Mouse (Mus musculus): ENCODE measurements around the gene S100a7a. TPM values are rescaled to one million over a fixed set of nuclear protein-coding genes. Genes with fewer than 3 reads are reported as not detected.
A peak's percentile ranks its signal among the peaks of the same experiment; 100 is the strongest.

S100a7a gene
- polyA plus RNA-seq, 1 experiment: 0.14 TPM

DNA sequence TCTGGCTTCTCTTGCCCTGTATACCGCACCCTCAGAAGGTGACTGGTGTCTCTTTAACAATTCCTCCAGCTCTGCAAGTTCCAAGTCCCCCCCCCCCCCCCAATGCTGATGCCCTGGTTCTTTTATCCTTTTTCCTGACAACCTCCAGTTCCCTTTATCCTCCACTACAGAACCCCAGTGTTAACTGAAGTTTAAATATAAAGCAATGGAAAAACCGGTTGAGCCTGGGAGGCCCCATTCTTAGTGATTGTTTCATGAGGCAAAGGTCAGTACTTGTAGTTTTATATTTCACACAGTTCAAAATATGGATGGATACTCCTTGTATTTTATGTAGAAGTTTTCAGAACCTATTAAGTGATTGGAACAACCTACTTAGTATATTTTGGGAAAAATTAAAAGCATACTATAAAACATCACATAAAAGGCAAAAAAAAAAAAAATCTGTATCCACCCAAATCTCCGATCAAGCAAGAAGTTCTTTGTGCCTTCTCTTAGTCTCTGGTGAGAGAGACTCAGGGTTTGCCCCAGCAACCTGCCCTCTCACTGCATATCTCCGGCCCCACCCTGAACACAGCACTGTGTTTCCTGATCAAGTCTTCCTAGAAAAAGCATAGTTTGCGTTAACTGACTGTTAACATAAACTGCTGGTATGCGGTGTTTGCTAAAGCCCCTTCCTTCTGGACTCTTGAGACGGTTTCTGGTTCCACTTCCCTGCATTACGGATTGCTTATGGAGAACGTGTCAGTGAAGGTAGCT is 27.4 kb upstream of the S100a7a start:
- no peak for DNase-seq (ENCODE audit: low read depth, low spot score)
- WGBS: 26% methylated on average over 9 of the region's 9 CpGs

- no peak for DNase-seq (ENCODE audit: low read depth, low spot score)
- 55% methylated on average over 5 of the region's 5 CpGs for WGBS
Observed at GRCm38 (mm10) chr3:90627366-90627765, 26.5 kb upstream of the S100a7a start.

DNA sequence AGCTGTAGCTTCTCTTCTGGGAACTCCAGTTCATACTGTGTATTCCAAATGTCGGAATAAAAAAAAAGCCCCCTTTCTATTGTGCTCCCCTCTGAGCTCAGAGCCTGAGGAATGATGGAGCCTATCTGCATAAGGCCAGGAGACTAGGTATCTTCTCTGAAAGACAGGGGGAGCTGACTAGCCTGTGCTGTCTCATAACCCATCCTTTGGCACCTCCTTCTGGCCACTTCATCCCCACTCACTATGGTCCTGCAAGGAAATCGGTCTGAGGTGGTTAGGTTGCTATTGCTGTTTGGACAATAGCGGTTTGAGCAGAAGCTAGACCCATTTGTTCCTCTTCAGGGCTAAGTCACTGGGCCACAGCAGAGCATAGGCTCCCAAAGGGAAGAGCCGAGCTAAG is 26.0 kb upstream of the S100a7a start:
- 28% methylated on average over 4 of the region's 4 CpGs for WGBS
- no peak for DNase-seq (ENCODE audit: low read depth, low spot score)

DNA sequence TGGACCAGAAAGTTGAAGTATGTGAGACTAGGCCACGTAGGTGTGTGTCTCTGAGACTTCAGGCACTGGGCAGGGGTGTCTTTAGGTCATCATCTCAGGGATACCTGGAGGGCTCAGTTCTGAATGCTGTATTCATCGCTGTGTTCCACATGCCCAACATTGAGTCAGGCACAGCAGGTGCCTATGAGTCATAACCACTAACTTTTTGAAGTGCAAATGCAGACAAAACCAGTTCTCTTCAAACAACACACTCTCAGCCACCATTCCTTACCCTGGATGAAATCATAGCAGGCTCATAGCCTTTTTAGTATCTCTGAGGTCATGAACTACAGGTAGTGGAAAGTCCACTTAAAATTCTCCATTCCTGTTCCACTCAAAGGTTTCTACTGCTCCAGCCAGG is 24.5 kb upstream of the S100a7a start:
- WGBS: 84% methylated on average over 2 of the region's 2 CpGs
- no peak for DNase-seq (ENCODE audit: low read depth, low spot score)

GRCm38 (mm10) chr3:90631984-90632383 is 21.8 kb upstream of the S100a7a start:
- WGBS: 80% methylated on average over 2 of the region's 2 CpGs
- no peak for DNase-seq (ENCODE audit: low read depth, low spot score)

GRCm38 (mm10) chr3:90638511-90639275 is 15.1 kb upstream of the S100a7a start:
- WGBS: 17% methylated on average over 1 of the region's 1 CpGs
- DNase-seq (ENCODE audit: low read depth, low spot score): no peak

- 57% methylated on average over 7 of the region's 7 CpGs for WGBS
- DNase-seq (ENCODE audit: low read depth, low spot score): no peak
Observed at GRCm38 (mm10) chr3:90639511-90640154, 14.2 kb upstream of the S100a7a start.

DNA sequence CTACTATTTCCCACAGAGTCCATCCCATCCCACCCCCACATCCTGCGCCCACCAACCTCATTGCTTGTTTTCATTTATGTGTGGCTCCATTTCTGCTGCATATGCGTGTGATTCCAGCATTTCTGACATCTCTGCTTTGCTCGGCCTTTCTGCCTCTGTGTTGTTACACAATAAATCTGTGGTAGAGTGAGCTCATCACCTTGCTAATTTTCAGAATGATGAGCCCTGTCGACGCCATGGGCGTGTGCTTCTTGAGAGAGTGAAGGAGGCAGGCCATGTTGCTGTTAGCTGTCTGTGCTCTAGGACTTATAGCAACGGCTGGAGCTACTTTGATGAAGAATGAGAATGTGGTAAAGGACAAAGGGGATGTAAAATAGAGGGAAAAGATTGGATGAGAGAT is 12.8 kb upstream of the S100a7a start:
- no peak for DNase-seq (ENCODE audit: low read depth, low spot score)
- 83% methylated on average over 7 of the region's 7 CpGs for WGBS

GRCm38 (mm10) chr3:90644220-90644619 is 9.6 kb upstream of the S100a7a start:
- DNase-seq (ENCODE audit: low read depth, low spot score): no peak
- WGBS: 51% methylated on average over 3 of the region's 3 CpGs

- 85% methylated on average over 1 of the region's 1 CpGs for WGBS
- DNase-seq (ENCODE audit: low read depth, low spot score): no peak
Observed at GRCm38 (mm10) chr3:90647291-90647690, 6.5 kb upstream of the S100a7a start.

DNA sequence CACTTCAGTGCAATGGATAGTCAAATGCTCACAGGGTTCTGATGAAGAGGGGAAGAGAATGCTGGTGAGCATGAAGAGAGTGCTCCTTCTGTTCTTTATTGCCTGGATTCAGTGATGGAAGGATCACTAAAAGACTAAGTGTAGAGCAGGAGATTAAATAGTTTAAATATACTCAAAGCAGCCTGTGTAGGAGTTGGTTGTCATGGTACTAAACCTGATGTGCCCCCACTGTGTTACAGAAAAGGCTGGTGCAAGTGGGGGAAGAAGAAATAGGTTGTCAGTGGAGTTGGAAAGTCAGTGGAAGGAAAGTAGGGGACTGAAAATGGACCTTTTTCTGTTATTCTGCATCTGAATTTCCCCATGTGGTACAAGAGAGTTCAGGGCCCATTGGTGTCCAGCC is 4.8 kb upstream of the S100a7a start:
- no peak for DNase-seq (ENCODE audit: low read depth, low spot score)

- 91% methylated on average over 2 of the region's 2 CpGs for WGBS
- DNase-seq (ENCODE audit: low read depth, low spot score): no peak
Observed at GRCm38 (mm10) chr3:90649832-90650231, 4.0 kb upstream of the S100a7a start.

- DNase-seq (ENCODE audit: low read depth, low spot score): peak; percentile 58
- 39% methylated on average over 5 of the region's 5 CpGs for WGBS
Observed at GRCm38 (mm10) chr3:90652878-90653508, 824 bp upstream of the S100a7a start.

DNA sequence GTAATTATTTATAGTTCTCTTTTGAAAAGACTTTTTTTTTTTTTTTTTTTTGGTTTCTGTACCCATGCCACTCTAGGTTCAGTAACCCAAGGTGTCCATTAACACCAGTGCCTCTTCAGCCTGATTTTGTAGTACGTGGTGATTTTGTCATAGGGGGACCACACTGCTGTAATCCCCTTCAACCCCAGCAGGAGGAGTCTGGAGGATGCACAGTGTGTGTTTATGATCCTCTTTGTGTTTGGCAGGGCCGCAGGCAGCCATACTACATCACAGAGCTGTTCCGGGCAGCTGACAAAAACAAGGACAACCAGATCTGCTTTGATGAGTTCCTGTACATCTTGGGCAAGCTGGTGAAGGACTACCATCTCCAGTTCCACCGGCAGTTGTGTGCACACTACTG is 3.6 kb downstream of the S100a7a start:
- 52% methylated on average over 4 of the region's 4 CpGs for WGBS
- DNase-seq (ENCODE audit: low read depth, low spot score): no peak

GRCm38 (mm10) chr3:90659364-90660044 is 5.7 kb downstream of the S100a7a start:
- DNase-seq (ENCODE audit: low read depth, low spot score): no peak

DNA sequence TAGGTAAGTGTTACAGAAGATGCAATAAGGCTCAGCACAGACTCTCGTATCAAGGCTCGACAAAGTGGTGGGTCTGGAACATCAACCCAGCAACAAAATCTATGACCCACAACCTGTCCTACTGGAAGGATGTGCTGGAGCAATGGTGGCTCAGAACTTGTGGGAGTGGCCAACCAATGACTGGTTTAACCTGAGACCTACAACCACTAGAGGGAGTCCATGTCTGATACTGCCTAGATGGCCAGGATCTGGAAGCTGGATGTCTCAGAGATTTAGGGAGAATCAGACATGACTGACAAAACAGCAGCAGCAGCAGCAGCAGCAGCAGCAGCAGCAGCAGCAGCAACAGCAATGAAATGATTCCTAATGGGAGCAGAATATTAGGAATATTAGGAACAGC is 10.4 kb downstream of the S100a7a start:
- no peak for DNase-seq (ENCODE audit: low read depth, low spot score)
- WGBS: 82% methylated on average over 2 of the region's 2 CpGs

DNA sequence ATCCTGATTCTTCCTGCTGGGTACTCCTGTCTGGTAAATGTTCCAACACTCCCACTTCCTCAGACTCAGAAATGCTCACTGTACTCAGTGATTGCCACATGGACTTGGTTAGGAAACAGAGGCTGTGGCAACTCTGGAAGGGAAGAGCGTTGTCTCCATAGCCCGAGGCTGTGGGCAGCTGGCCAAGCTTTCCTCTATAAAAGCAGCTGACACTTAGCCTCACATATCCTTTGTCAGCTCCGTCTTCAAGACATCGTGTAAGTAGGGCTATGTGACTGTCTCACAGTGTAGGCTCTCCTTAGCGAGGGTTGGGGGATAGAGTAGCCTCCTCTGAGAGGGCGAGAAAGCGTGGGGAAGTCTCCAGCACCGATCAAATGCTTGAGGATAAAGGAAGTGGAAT is 15.0 kb downstream of the S100a7a start, which contains the start of gene S100a8:
Gene S100a8 (plus strand): TSS at position 133 of the 400 bp plus-strand sequence.
- WGBS: 47% methylated on average over 8 of the region's 8 CpGs
- no peak for DNase-seq (ENCODE audit: low read depth, low spot score)

- DNase-seq (ENCODE audit: low read depth, low spot score): no peak
- WGBS: 58% methylated on average over 3 of the region's 3 CpGs
Observed at GRCm38 (mm10) chr3:90678656-90679055, 24.8 kb downstream of the S100a7a start.

DNA sequence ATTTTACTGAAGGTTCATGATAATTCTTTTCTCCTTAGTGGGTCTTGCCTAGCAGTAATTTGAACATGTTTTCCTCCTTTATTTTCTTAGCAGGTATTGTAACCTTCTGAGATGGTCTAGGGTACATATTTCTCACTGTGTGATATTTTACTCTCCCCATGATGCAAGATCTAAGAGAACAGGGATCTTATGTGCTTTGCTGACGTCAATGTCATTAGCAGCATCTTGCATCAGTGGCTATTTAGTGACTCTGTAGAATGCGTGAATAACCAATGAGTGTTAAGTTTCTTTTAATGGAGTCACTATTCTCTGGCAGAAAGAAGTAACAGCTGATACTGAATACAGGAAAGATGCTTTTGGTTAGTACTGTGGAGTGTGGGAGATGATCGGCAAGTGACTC is 30.1 kb downstream of the S100a7a start:
- DNase-seq (ENCODE audit: low read depth, low spot score): no peak

GRCm38 (mm10) chr3:90686835-90687234 is 33.0 kb downstream of the S100a7a start:
- WGBS: 82% methylated on average over 2 of the region's 2 CpGs
- no peak for DNase-seq (ENCODE audit: low read depth, low spot score)

More for the DNA sequence above, 30.1 kb downstream of the S100a7a start:
- 87% methylated on average over 3 of the region's 3 CpGs for WGBS
